Mouse (Mus musculus) olfactory bulb, adult 2 months (tissue): ENCODE results near the gene Armc6.

Experiments used
- CTCF ChIP-seq: fragments of 200-500 bp; IDR thresholded peaks from 2 replicates; pipeline ENCODE4 v1.5.1; 2012; ENCODE audit warnings: low read depth, mild to moderate bottlenecking, low read length, moderate library complexity; ENCODE audit not compliant: insufficient read depth
- POLR2A ChIP-seq: fragments of 200-500 bp; IDR thresholded peaks from 2 replicates; pipeline ENCODE4 v1.6.1; 2012; ENCODE audit warnings: mild to moderate bottlenecking, low read depth, low read length, moderate library complexity; ENCODE audit not compliant: insufficient read depth

- TF ChIP-seq CTCF (no peak), POLR2A (no peak)
Observed at GRCm38 (mm10) chr8:70210538-70210937, 23.7 kb downstream of the Armc6 start.
